Mouse (Mus musculus): ENCODE results near the gene Tjp1.

GRCm38 (mm10) chr7:65419926-65420325 is 107.7 kb downstream of the Tjp1 start:
- TF ChIP-seq CTCF (IDR thresholded peaks at IDR 0.05) (no peak), EP300 (IDR thresholded peaks at IDR 0.05) (peak; percentile 91)
